Mouse (Mus musculus) limb, embryonic 11.5 days (tissue): ENCODE results near the gene Klra7. TPM values are rescaled to one million over a fixed set of nuclear protein-coding genes. Genes with fewer than 3 reads are reported as not detected.
"Not testable (repeated sequence)": the region's sequence is repeated elsewhere in the genome, so short reads cannot be mapped to it uniquely, and the experiment has no call there.

Experiments
- ATAC-seq: fragments of 200-750 bp; cut with Nextera tagmentation; 2 replicates; pipeline ENCODE4 v1.8.0; 2017; ENCODE audit warnings: low read depth; ENCODE audit not compliant: insufficient number of reproducible peaks, low FRiP score, low TSS enrichment
- DNase-seq: peaks from one replicate; pipeline ENCODE4 v3.0.0-alpha.2; 2015; ENCODE audit warnings: low spot score
- H3K27ac ChIP-seq: fragments of 300-500 bp; sonication (generic); replicated peaks from 2 replicates; pipeline ENCODE4 v1.5.1; 2014; ENCODE audit warnings: low read depth, mild to moderate bottlenecking, low read length
- H3K27me3 ChIP-seq: fragments of 300-500 bp; sonication (generic); 2 replicates; pipeline ENCODE4 v1.6.1; 2014; ENCODE audit warnings: mild to moderate bottlenecking, low read length, mixed read lengths; ENCODE audit not compliant: control insufficient read depth, insufficient read depth
- H3K36me3 ChIP-seq: fragments of 300-500 bp; sonication (generic); 2 replicates; pipeline ENCODE4 v1.6.1; 2014; ENCODE audit warnings: mild to moderate bottlenecking, low read length, moderate library complexity, mixed read lengths; ENCODE audit not compliant: control insufficient read depth, insufficient read depth
- H3K4me1 ChIP-seq: fragments of 300-500 bp; sonication (generic); 2 replicates; pipeline ENCODE4 v1.6.1; 2014; ENCODE audit warnings: low read length, mixed read lengths; ENCODE audit not compliant: control insufficient read depth, insufficient read depth
- H3K4me2 ChIP-seq: fragments of 300-500 bp; sonication (generic); 2 replicates; pipeline ENCODE4 v1.6.1; 2014; ENCODE audit warnings: low read depth, mild to moderate bottlenecking, moderate library complexity; ENCODE audit not compliant: severe bottlenecking
- H3K4me3 ChIP-seq: fragments of 300-500 bp; sonication (generic); 2 replicates; pipeline ENCODE4 v1.5.1; 2014; ENCODE audit warnings: low read depth, low read length
- H3K9ac ChIP-seq: fragments of 300-500 bp; sonication (generic); 2 replicates; pipeline ENCODE4 v1.6.1; 2014; ENCODE audit warnings: mild to moderate bottlenecking, low read length
- H3K9me3 ChIP-seq: fragments of 300-500 bp; sonication (generic); 2 replicates; pipeline ENCODE4 v1.6.1; 2016; ENCODE audit warnings: low read length; ENCODE audit not compliant: control insufficient read depth
- WGBS: fragments of 180-500 bp; shearing (Covaris S2); extraction: QIAGEN DNeasy Blood & Tissue Kit; methylation state at CpG from one replicate; pipeline ENCODE4 v1.1.7; 2014; 5-methylcytosine and 5-hydroxymethylcytosine counted together
- polyA plus RNA-seq: library from polyadenylated mRNA; unstranded; fragments of >200 nt; fragmentation: Nextera tagmentation; extraction: Ambion mirVana; gene quantifications from 2 replicates; pipeline ENCODE4 v1.2.1, GENCODE M21; 2014

The Klra7 gene
- polyA plus RNA-seq, result not detected in 2 replicates

GRCm38 (mm10) chr6:130233222-130233621 lies at the start of gene Klra7:
Klra7 (minus strand) TSS chr6:130233322.
- H3K9ac ChIP-seq, result no peak within 1 kb of the TSS
- no peak for ATAC-seq
- no peak within 1 kb of the TSS for H3K4me2 ChIP-seq
- H3K4me1 ChIP-seq, result no peaks in the 10 kb centered on the region
- H3K27me3 ChIP-seq, result no peaks in the 10 kb centered on the region
- H3K36me3 ChIP-seq, result no peaks in the 10 kb centered on the region
- no peaks in the 10 kb centered on the region for H3K9me3 ChIP-seq
- no peak within 1 kb of the TSS for H3K27ac ChIP-seq
- H3K4me3 ChIP-seq, result no peak within 1 kb of the TSS
- DNase-seq, result no peak

- not testable (repeated sequence) for H3K27ac ChIP-seq, H3K4me1 ChIP-seq, H3K27me3 ChIP-seq, H3K4me3 ChIP-seq, ATAC-seq, H3K36me3 ChIP-seq, DNase-seq, H3K9me3 ChIP-seq, H3K4me2 ChIP-seq, H3K9ac ChIP-seq
- WGBS, result 73% methylated on average over 1 of the region's 1 CpGs
These were observed 48.7 kb upstream of the Klra7 start, which contains the start of gene Klra10 for GRCm38 (mm10) chr6:130281828-130282227. Klra10 (minus strand) TSS chr6:130281928.

GRCm38 (mm10) chr6:130255326-130255725 lies 22.2 kb upstream of the Klra7 start:
- WGBS, result 97% methylated on average over 2 of the region's 2 CpGs
- H3K9me3 ChIP-seq, result peaks cover 9% of the 10 kb centered on the region; the same call in 1 of the 2 replicates
- ATAC-seq (no peak), DNase-seq (no peak)
- no peak overlapping the region for H3K4me3 ChIP-seq
- no peaks in the 10 kb centered on the region for H3K4me1 ChIP-seq
- no peak overlapping the region for H3K27ac ChIP-seq
- no peak overlapping the region for H3K4me2 ChIP-seq
- no peaks in the 10 kb centered on the region for H3K36me3 ChIP-seq
- no peak overlapping the region for H3K9ac ChIP-seq
- H3K27me3 ChIP-seq, result no peaks in the 10 kb centered on the region

- 78% methylated on average over 2 of the region's 2 CpGs for WGBS
These were observed 4.4 kb upstream of the Klra7 start for GRCm38 (mm10) chr6:130237536-130237935.

GRCm38 (mm10) chr6:130236635-130237034 lies 3.5 kb upstream of the Klra7 start:
- Histone ChIP-seq H3K4me2 (no peak overlapping the region), H3K4me1 (no peaks in the 10 kb centered on the region), H3K27me3 (no peaks in the 10 kb centered on the region), H3K36me3 (no peaks in the 10 kb centered on the region), H3K27ac (no peak overlapping the region), H3K9me3 (no peaks in the 10 kb centered on the region), H3K9ac (no peak overlapping the region), H3K4me3 (no peak overlapping the region)
- WGBS, result 65% methylated on average over 1 of the region's 1 CpGs
- DNase-seq, result no peak
- ATAC-seq, result no peak

More at GRCm38 (mm10) chr6:130237536-130237935, 4.4 kb upstream of the Klra7 start:
- Histone ChIP-seq H3K4me1 (no peaks in the 10 kb centered on the region), H3K9ac (no peak overlapping the region), H3K27me3 (no peaks in the 10 kb centered on the region), H3K9me3 (no peaks in the 10 kb centered on the region), H3K27ac (no peak overlapping the region), H3K4me3 (no peak overlapping the region), H3K4me2 (no peak overlapping the region), H3K36me3 (no peaks in the 10 kb centered on the region)
- ATAC-seq, result no peak
- no peak for DNase-seq

- H3K4me3 ChIP-seq, H3K36me3 ChIP-seq, H3K27ac ChIP-seq, H3K4me1 ChIP-seq, H3K9ac ChIP-seq, H3K27me3 ChIP-seq, H3K4me2 ChIP-seq, DNase-seq, ATAC-seq, H3K9me3 ChIP-seq: not testable (repeated sequence)
- 81% methylated on average over 1 of the region's 1 CpGs for WGBS
These were observed 35.7 kb downstream of the Klra7 start for GRCm38 (mm10) chr6:130197453-130197852.

GRCm38 (mm10) chr6:130193012-130193411 lies 40.1 kb downstream of the Klra7 start, which contains the start of gene Klra9:
Klra9 (minus strand) TSS chr6:130193112.
- not testable (repeated sequence) for H3K9me3 ChIP-seq, H3K9ac ChIP-seq, H3K4me2 ChIP-seq, H3K4me1 ChIP-seq, DNase-seq, H3K4me3 ChIP-seq, ATAC-seq, H3K27me3 ChIP-seq, H3K27ac ChIP-seq, H3K36me3 ChIP-seq
- 65% methylated on average over 3 of the region's 3 CpGs for WGBS

Other genes with a start within 250 kb of the Klra7 start
- not detected in 2 replicates for gene Klra6, start 206.4 kb downstream of the Klra7 start, polyA plus RNA-seq
- gene Klra4, start 166.1 kb downstream of the Klra7 start, polyA plus RNA-seq, result not detected in 2 replicates
- gene Klra8, start 103.4 kb downstream of the Klra7 start, polyA plus RNA-seq, result not detected in 2 replicates
- gene Klra9, start 40.2 kb downstream of the Klra7 start, polyA plus RNA-seq, result not detected in 2 replicates
- gene Klra10, start 48.6 kb upstream of the Klra7 start, polyA plus RNA-seq, result not detected in 2 replicates
- gene Klra3, start 104.3 kb upstream of the Klra7 start, polyA plus RNA-seq, result not detected in 2 replicates
- not detected in 2 replicates for gene Klra1, start 153.6 kb upstream of the Klra7 start, polyA plus RNA-seq